Mouse (Mus musculus): Measurements from ENCODE around the gene Crabp2.

- TF ChIP-seq POLR2A (IDR thresholded peaks at IDR 0.05; ENCODE audit: control insufficient read depth in 1 of 2, insufficient read depth in 1 of 2, low read depth in 1 of 2, low read length in 2 of 2, poor library complexity in 1 of 2) (no peak), USF1 (IDR thresholded peaks at IDR 0.05; ENCODE audit: low read depth, low read length) (no peak), CTCF (IDR thresholded peaks at IDR 0.05 in 2 of 3, conservative IDR thresholded peaks at IDR 0.05 in 1 of 3; ENCODE audit: control insufficient read depth in 1 of 3, insufficient read depth in 1 of 3, low read depth in 2 of 3, low read length in 3 of 3, poor library complexity in 1 of 3, severe bottlenecking in 1 of 3) (no peak), KAT2A (conservative IDR thresholded peaks at IDR 0.05; ENCODE audit: low read depth, low read length) (no peak), SIN3A (IDR thresholded peaks at IDR 0.05; ENCODE audit: low read length) (no peak), MAX (IDR thresholded peaks at IDR 0.05; ENCODE audit: low read length) (no peak), MYC (IDR thresholded peaks at IDR 0.05; ENCODE audit: low read depth, low read length) (no peak), EP300 (IDR thresholded peaks at IDR 0.05; ENCODE audit: low read depth in 1 of 2, low read length in 2 of 2) (no peak)
These were observed 4.0 kb downstream of the Crabp2 start for GRCm38 (mm10) chr3:87952440-87952839.
